Mouse (Mus musculus) CH12.LX (cell line): ENCODE results near the gene A730046J19Rik.

Experiments used
- CTCF ChIP-seq, 2 experiments: IDR thresholded peaks in 1 of 2; conservative IDR thresholded peaks in 1 of 2; 2 replicates each; pipeline ENCODE4 v1.5.1; 2011 to 2012; ENCODE audit warnings: low read depth in 2 of 2, low read length in 2 of 2, improper control_type of control experiment in 1 of 2, inconsistent platforms in 1 of 2, mild to moderate bottlenecking in 1 of 2, moderate library complexity in 1 of 2
- E2F4 ChIP-seq: IDR thresholded peaks from 2 replicates; pipeline ENCODE4 v1.6.1; 2011; ENCODE audit warnings: low read depth, low read length, improper control_type of control experiment; ENCODE audit not compliant: insufficient replicate concordance
- HCFC1 ChIP-seq: IDR thresholded peaks from 2 replicates; pipeline ENCODE4 v1.6.1; 2012; ENCODE audit warnings: low read depth, mild to moderate bottlenecking, inconsistent platforms, low read length, improper control_type of control experiment
- USF1 ChIP-seq: IDR thresholded peaks from 2 replicates; pipeline ENCODE4 v1.6.1; 2014; ENCODE audit warnings: low read depth, mild to moderate bottlenecking, inconsistent platforms, low read length, improper control_type of control experiment

- TF ChIP-seq USF1, result no peak
- no peak for TF ChIP-seq CTCF (conservative IDR thresholded peaks at IDR 0.05 in 1 of 2, IDR thresholded peaks at IDR 0.05 in 1 of 2; ENCODE audit: low read depth in 2 of 2, low read length in 2 of 2)
- no peak for TF ChIP-seq HCFC1
- TF ChIP-seq E2F4, result no peak
Observed at GRCm38 (mm10) chrX:144149987-144150386, 3.5 kb upstream of the A730046J19Rik start.
